Mouse (Mus musculus) urinary bladder, postnatal 4 days (tissue): ENCODE measurements around the gene Srek1ip1.

Experiments
- DNase-seq, 2 experiments: peaks; one replicate each; pipeline ENCODE4 v3.0.0; 2021 to 2022; ENCODE audit warnings: low spot score in 2 of 2

Gene Srek1ip1

GRCm38 (mm10) chr13:104841937-104842336, 49.7 kb downstream of the Srek1ip1 start:
- no peak for DNase-seq

GRCm38 (mm10) chr13:104843295-104844089, 51.2 kb downstream of the Srek1ip1 start:
- DNase-seq, result no peak

GRCm38 (mm10) chr13:104853645-104854044, 61.4 kb downstream of the Srek1ip1 start:
- DNase-seq, result no peak

GRCm38 (mm10) chr13:104863127-104863979, 71.1 kb downstream of the Srek1ip1 start, which contains the start of gene Shisal2b:
Gene Shisal2b, minus strand, starts transcription at chr13:104863893.
- DNase-seq, result no peak

GRCm38 (mm10) chr13:104866726-104867125, 74.4 kb downstream of the Srek1ip1 start:
- DNase-seq, result no peak

GRCm38 (mm10) chr13:104869907-104870306, 77.6 kb downstream of the Srek1ip1 start:
- DNase-seq, result no peak

- DNase-seq, result no peak
These were observed 86.2 kb downstream of the Srek1ip1 start for GRCm38 (mm10) chr13:104878508-104878907.

GRCm38 (mm10) chr13:104883566-104884249, 91.4 kb downstream of the Srek1ip1 start:
- no peak for DNase-seq

GRCm38 (mm10) chr13:104886308-104887032, 94.2 kb downstream of the Srek1ip1 start:
- DNase-seq, result no peak
